Mouse (Mus musculus): Measurements from ENCODE around the gene Zbtb17. TPM values are rescaled to one million over a fixed set of nuclear protein-coding genes. Genes with fewer than 3 reads are reported as not detected.

Gene Zbtb17
- polyA plus RNA-seq, 1 experiment from 2014 or later, result 24.6 TPM

GRCm38 (mm10) chr4:141466289-141466795 lies 21.9 kb downstream of the Zbtb17 start:
- no peak for TF ChIP-seq CTCF (IDR thresholded peaks at IDR 0.05; ENCODE audit: low read depth)
- Histone ChIP-seq H3K36me3 (ENCODE audit: insufficient read depth, low read length) (peaks cover 73% of the 10 kb centered on the region), H3K4me2 (ENCODE audit: low read length) (no peak overlapping the region), H3K9ac (ENCODE audit: low read depth, low read length) (no peak overlapping the region), H3K27me3 (ENCODE audit: insufficient read depth, low read length) (no peaks in the 10 kb centered on the region), H3K9me3 (replicated peaks; ENCODE audit: low read length) (no peaks in the 10 kb centered on the region), H3K27ac (no peak overlapping the region), H3K4me3 (replicated peaks; ENCODE audit: low read depth, low read length) (no peak overlapping the region), H3K4me1 (replicated peaks; ENCODE audit: insufficient read depth, low read length) (no peaks in the 10 kb centered on the region)
- ATAC-seq (replicated peaks; ENCODE audit: low FRiP score, low read depth), result no peak
- no peak for DNase-seq (ENCODE audit: low spot score)
- WGBS, result 88% methylated on average over 16 of the region's 16 CpGs

- TF ChIP-seq CTCF (IDR thresholded peaks at IDR 0.05; ENCODE audit: low read depth), result peak; percentile 36; the same call in 1 of the 2 replicates
- ATAC-seq (replicated peaks; ENCODE audit: low FRiP score, low read depth) (no peak), DNase-seq (ENCODE audit: low spot score) (no peak)
- Histone ChIP-seq H3K27me3 (ENCODE audit: insufficient read depth, low read length) (no peaks in the 10 kb centered on the region), H3K9me3 (replicated peaks; ENCODE audit: low read length) (no peaks in the 10 kb centered on the region), H3K4me3 (replicated peaks; ENCODE audit: low read depth, low read length) (no peak overlapping the region), H3K4me2 (ENCODE audit: low read length) (no peak overlapping the region), H3K36me3 (ENCODE audit: insufficient read depth, low read length) (peaks cover 79% of the 10 kb centered on the region), H3K4me1 (replicated peaks; ENCODE audit: insufficient read depth, low read length) (no peaks in the 10 kb centered on the region), H3K9ac (ENCODE audit: low read depth, low read length) (no peak overlapping the region), H3K27ac (no peak overlapping the region)
- WGBS, result 88% methylated on average over 15 of the region's 15 CpGs
Observed at GRCm38 (mm10) chr4:141466844-141467580, 22.6 kb downstream of the Zbtb17 start.

- no peaks in the 10 kb centered on the region for H3K27me3 ChIP-seq (ENCODE audit: insufficient read depth, low read length)
- peaks cover 80% of the 10 kb centered on the region for H3K36me3 ChIP-seq (ENCODE audit: insufficient read depth, low read length)
- H3K4me3 ChIP-seq (replicated peaks; ENCODE audit: low read depth, low read length), result no peak overlapping the region
- no peak overlapping the region for H3K4me2 ChIP-seq (ENCODE audit: low read length)
- no peaks in the 10 kb centered on the region for H3K4me1 ChIP-seq (replicated peaks; ENCODE audit: insufficient read depth, low read length)
- WGBS, result 75% methylated on average over 6 of the region's 6 CpGs
- TF ChIP-seq CTCF (IDR thresholded peaks at IDR 0.05; ENCODE audit: low read depth), result no peak
- no peak overlapping the region for H3K9ac ChIP-seq (ENCODE audit: low read depth, low read length)
- no peak for DNase-seq (ENCODE audit: low spot score)
- ATAC-seq (replicated peaks; ENCODE audit: low FRiP score, low read depth), result no peak
- H3K9me3 ChIP-seq (replicated peaks; ENCODE audit: low read length), result no peaks in the 10 kb centered on the region
- no peak overlapping the region for H3K27ac ChIP-seq
Observed at GRCm38 (mm10) chr4:141467581-141467927, 23.1 kb downstream of the Zbtb17 start.

- no peaks in the 10 kb centered on the region for H3K27me3 ChIP-seq (ENCODE audit: insufficient read depth, low read length)
- H3K9ac ChIP-seq (ENCODE audit: low read depth, low read length), result no peak overlapping the region
- DNase-seq (ENCODE audit: low spot score) (no peak), ATAC-seq (replicated peaks; ENCODE audit: low FRiP score, low read depth) (no peak)
- no peak overlapping the region for H3K27ac ChIP-seq
- H3K4me3 ChIP-seq (replicated peaks; ENCODE audit: low read depth, low read length), result no peak overlapping the region
- no peak for TF ChIP-seq CTCF (IDR thresholded peaks at IDR 0.05; ENCODE audit: low read depth)
- peaks cover 83% of the 10 kb centered on the region for H3K36me3 ChIP-seq (ENCODE audit: insufficient read depth, low read length)
- no peaks in the 10 kb centered on the region for H3K4me1 ChIP-seq (replicated peaks; ENCODE audit: insufficient read depth, low read length)
- WGBS, result 53% methylated on average over 10 of the region's 10 CpGs
- no peaks in the 10 kb centered on the region for H3K9me3 ChIP-seq (replicated peaks; ENCODE audit: low read length)
- no peak overlapping the region for H3K4me2 ChIP-seq (ENCODE audit: low read length)
Observed at GRCm38 (mm10) chr4:141468576-141468975, 24.1 kb downstream of the Zbtb17 start.

- 87% methylated on average over 9 of the region's 9 CpGs for WGBS
- H3K4me3 ChIP-seq (replicated peaks; ENCODE audit: low read depth, low read length), result no peak overlapping the region
- no peaks in the 10 kb centered on the region for H3K27me3 ChIP-seq (ENCODE audit: insufficient read depth, low read length)
- DNase-seq (ENCODE audit: low spot score) (no peak), ATAC-seq (replicated peaks; ENCODE audit: low FRiP score, low read depth) (no peak)
- no peak for TF ChIP-seq CTCF (IDR thresholded peaks at IDR 0.05; ENCODE audit: low read depth)
- H3K9me3 ChIP-seq (replicated peaks; ENCODE audit: low read length), result no peaks in the 10 kb centered on the region
- no peak overlapping the region for H3K27ac ChIP-seq
- peaks cover 83% of the 10 kb centered on the region for H3K36me3 ChIP-seq (ENCODE audit: insufficient read depth, low read length)
- no peak overlapping the region for H3K9ac ChIP-seq (ENCODE audit: low read depth, low read length)
- H3K4me1 ChIP-seq (replicated peaks; ENCODE audit: insufficient read depth, low read length), result no peaks in the 10 kb centered on the region
- H3K4me2 ChIP-seq (ENCODE audit: low read length), result no peak overlapping the region
Observed at GRCm38 (mm10) chr4:141469343-141469742, 24.9 kb downstream of the Zbtb17 start.

- ATAC-seq (replicated peaks; ENCODE audit: low FRiP score, low read depth) (no peak), DNase-seq (ENCODE audit: low spot score) (no peak)
- Histone ChIP-seq H3K4me1 (replicated peaks; ENCODE audit: insufficient read depth, low read length) (no peaks in the 10 kb centered on the region), H3K36me3 (ENCODE audit: insufficient read depth, low read length) (peaks cover 84% of the 10 kb centered on the region), H3K27ac (no peak overlapping the region), H3K9ac (ENCODE audit: low read depth, low read length) (no peak overlapping the region), H3K4me3 (replicated peaks; ENCODE audit: low read depth, low read length) (no peak overlapping the region), H3K27me3 (ENCODE audit: insufficient read depth, low read length) (no peaks in the 10 kb centered on the region), H3K4me2 (ENCODE audit: low read length) (no peak overlapping the region), H3K9me3 (replicated peaks; ENCODE audit: low read length) (no peaks in the 10 kb centered on the region)
- 96% methylated on average over 16 of the region's 16 CpGs for WGBS
- no peak for TF ChIP-seq CTCF (IDR thresholded peaks at IDR 0.05; ENCODE audit: low read depth)
Observed at GRCm38 (mm10) chr4:141471491-141471890, 27.0 kb downstream of the Zbtb17 start.
